In the genomic region with DNA sequence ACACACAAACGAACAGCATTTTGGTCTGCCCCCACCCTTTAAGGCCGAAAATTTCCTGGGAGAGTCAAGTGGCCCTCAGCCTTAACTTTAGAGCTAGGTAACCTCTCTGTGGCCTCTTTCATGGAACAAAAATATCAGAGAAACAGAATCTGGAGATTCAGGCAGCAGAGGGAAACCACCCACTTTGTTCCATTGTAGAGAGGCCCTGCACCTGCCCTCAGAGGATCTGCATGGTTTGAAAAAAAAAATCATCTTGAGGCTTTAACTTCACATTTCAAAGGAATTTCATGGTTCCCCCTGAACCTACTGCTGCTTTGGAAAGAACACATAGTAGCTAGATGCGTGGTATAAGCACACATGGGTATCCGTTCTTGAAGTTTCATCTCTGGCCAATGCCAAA, we compare ENCODE assay signal across 22 mouse cellular contexts. TPM values are rescaled to one million over a fixed set of nuclear protein-coding genes. Genes with fewer than 3 reads are reported as not detected.
DNase-seq lines count a peak whose midpoint lies in the region; ATAC-seq and TF ChIP-seq lines count a peak whose summit lies in the region.
"Had no signal": no experiment of that assay in that cellular context is flagged by ENCODE, and none has a peak within 500 bp of the region (broad histone marks: within the 10 kb centered on the region; RNA-seq: fewer than 3 reads in every experiment).

No protein-coding gene starts in this region.

- dilution Hi-C loops in CH12.LX (cut with MboI; ENCODE audit: extremely low pct_ligation_motif_present, extremely low pct_unique_long_range_greater_than_20kb, low sequenced_read_pairs): no loop called here

- in situ Hi-C loops in CH12.LX (cut with MboI; ENCODE audit: low pct_ligation_motif_present, low pct_unique_long_range_greater_than_20kb, low sequenced_read_pairs): no loop called here

- no peaks in the 10 kb centered on the region for H3K9me3 ChIP-seq in stomach, embryonic 15.5 days
- H3K9me3 ChIP-seq in stomach, postnatal 0 days (ENCODE audit: control insufficient read depth, low read length): no peaks in the 10 kb centered on the region
- H3K9me3 ChIP-seq in CH12.LX (replicated peaks; ENCODE audit: low read length) (peaks cover 22% of the 10 kb centered on the region), MEL (replicated peaks; ENCODE audit: insufficient read depth, low read length) (no peaks in the 10 kb centered on the region)
- no peaks in the 10 kb centered on the region for H3K9me3 ChIP-seq in intestine, postnatal 0 days (ENCODE audit: control insufficient read depth)
- H3K9me3 ChIP-seq: G1E had no signal

- no peak for TF ChIP-seq EP300 in stomach, postnatal 0 days (optimal IDR thresholded peaks at IDR 0.05)
- peak; percentile 43 for TF ChIP-seq EP300 in CH12.LX (IDR thresholded peaks at IDR 0.05; ENCODE audit: low read length)
- TF ChIP-seq EP300 in MEL (IDR thresholded peaks at IDR 0.05; ENCODE audit: low read depth in 1 of 2, low read length in 2 of 2): no peak

- DNase-seq in stomach, postnatal 0 days (ENCODE audit: low spot score): no peak
- DNase-seq in CH12.LX (ENCODE audit: extremely low read depth) (peak; percentile 51), MEL (ENCODE audit: low read depth, low spot score) (no peak)
- no peak for DNase-seq in layer of hippocampus, adult 11-12 months (ENCODE audit: low spot score)
- DNase-seq: adrenal gland, adult 2 months; adrenal gland, adult 8-10 months; adrenal gland, postnatal 10 days; adrenal gland, postnatal 14 days; adrenal gland, postnatal 25 days; adrenal gland, postnatal 36 days; B cell, adult 2 months; cerebellum, adult 11 months; cerebellum, adult 11-12 months; cerebellum, adult 18-20 months; cerebellum, adult 2 months; cerebellum, adult 8-10 months had no signal

- H3K4me1 ChIP-seq in stomach, embryonic 15.5 days: peaks cover 18% of the 10 kb centered on the region
- H3K4me1 ChIP-seq in stomach, postnatal 0 days (replicated peaks; ENCODE audit: control insufficient read depth, insufficient read depth): peaks cover 4% of the 10 kb centered on the region; the same call in 1 of the 2 replicates
- H3K4me1 ChIP-seq in CH12.LX (ENCODE audit: control insufficient read depth in 1 of 2, insufficient read depth in 2 of 2) (peaks cover 0 to 22% of the 10 kb centered on the region in 2 experiments; a peak in 2 of 4 replicates), MEL (ENCODE audit: control insufficient read depth in 1 of 2, insufficient read depth in 2 of 2, low read length in 2 of 2) (peaks cover 14 to 23% of the 10 kb centered on the region in 2 experiments)
- H3K4me1 ChIP-seq in intestine, postnatal 0 days (replicated peaks; ENCODE audit: control insufficient read depth, insufficient read depth, low read length): peaks cover 3% of the 10 kb centered on the region; the same call in 1 of the 2 replicates

- TF ChIP-seq CTCF in stomach, postnatal 0 days (IDR thresholded peaks at IDR 0.05; ENCODE audit: low read depth): no peak
- no peak for TF ChIP-seq CTCF in CH12.LX (conservative IDR thresholded peaks at IDR 0.05 in 1 of 2, IDR thresholded peaks at IDR 0.05 in 1 of 2; ENCODE audit: low read depth in 2 of 2, low read length in 2 of 2)
- no peak for TF ChIP-seq CTCF in MEL (IDR thresholded peaks at IDR 0.05 in 2 of 3, conservative IDR thresholded peaks at IDR 0.05 in 1 of 3; ENCODE audit: control insufficient read depth in 1 of 3, insufficient read depth in 1 of 3, low read depth in 2 of 3, low read length in 3 of 3, poor library complexity in 1 of 3, severe bottlenecking in 1 of 3)
- no peak for TF ChIP-seq CTCF in intestine, postnatal 0 days (IDR thresholded peaks at IDR 0.05; ENCODE audit: low read depth)

- TF ChIP-seq POLR2A in CH12.LX (IDR thresholded peaks at IDR 0.05; ENCODE audit: low read depth, low read length) (no peak), MEL (IDR thresholded peaks at IDR 0.05; ENCODE audit: control insufficient read depth in 1 of 2, insufficient read depth in 1 of 2, low read depth in 1 of 2, low read length in 2 of 2, poor library complexity in 1 of 2) (no peak)

- no peak for ATAC-seq in stomach, embryonic 15.5 days (ENCODE audit: insufficient read depth, low FRiP score, low read depth)
- no peak for ATAC-seq in stomach, postnatal 0 days (ENCODE audit: low FRiP score, low TSS enrichment)
- ATAC-seq in intestine, postnatal 0 days: no peak
- ATAC-seq: activated CD4-positive, CD25-positive, alpha-beta regulatory T cell, adult 4 months; CD4-positive, CD25-positive, alpha-beta regulatory T cell, adult 4 months; Patski had no signal

- H3K79me2 ChIP-seq in CH12.LX (replicated peaks; ENCODE audit: control insufficient read depth, extremely low read depth, insufficient read depth, poor library complexity, severe bottlenecking) (no peaks in the 10 kb centered on the region), MEL (ENCODE audit: control insufficient read depth, insufficient read depth, low read length, poor library complexity) (peaks cover 27% of the 10 kb centered on the region)

- 0 out of 2 replicates have a peak overlapping the region, but pooled peaks have one; percentile 96 for H3K4me2 ChIP-seq in stomach, embryonic 15.5 days
- no peak overlapping the region for H3K4me2 ChIP-seq in stomach, postnatal 0 days (replicated peaks; ENCODE audit: low read depth)
- no peak overlapping the region for H3K4me2 ChIP-seq in CH12.LX (ENCODE audit: insufficient read depth, low read depth, poor library complexity, severe bottlenecking)
- no peak overlapping the region for H3K4me2 ChIP-seq in intestine, postnatal 0 days (replicated peaks; ENCODE audit: low read depth)

- peaks cover 17% of the 10 kb centered on the region; the same call in 1 of the 2 replicates for H3K27me3 ChIP-seq in stomach, embryonic 15.5 days (replicated peaks)
- H3K27me3 ChIP-seq in stomach, postnatal 0 days (ENCODE audit: control insufficient read depth, insufficient read depth, low read length): no peaks in the 10 kb centered on the region
- H3K27me3 ChIP-seq in CH12.LX (replicated peaks) (no peaks in the 10 kb centered on the region), MEL (ENCODE audit: control insufficient read depth in 1 of 2, insufficient read depth in 2 of 2, low read length in 2 of 2) (no peaks in the 10 kb centered on the region)
- H3K27me3 ChIP-seq in intestine, postnatal 0 days (replicated peaks; ENCODE audit: control insufficient read depth, insufficient read depth, low read length): peaks cover 8% of the 10 kb centered on the region; the same call in 1 of the 2 replicates
- H3K27me3 ChIP-seq: Patski had no signal

- TF ChIP-seq RAD21 in CH12.LX (IDR thresholded peaks at IDR 0.05; ENCODE audit: low read depth, low read length) (no peak), MEL (IDR thresholded peaks at IDR 0.05; ENCODE audit: low read depth, low read length) (no peak)

- no peak overlapping the region for H3K9ac ChIP-seq in stomach, embryonic 15.5 days
- H3K9ac ChIP-seq in stomach, postnatal 0 days (ENCODE audit: low read length): no peak overlapping the region
- H3K9ac ChIP-seq in CH12.LX (ENCODE audit: insufficient read depth, low read depth) (no peak overlapping the region), MEL (ENCODE audit: control insufficient read depth, low read depth, low read length, poor library complexity, severe bottlenecking) (peak overlapping the region; percentile 91)
- H3K9ac ChIP-seq in intestine, postnatal 0 days (ENCODE audit: low read depth, low read length): no peak overlapping the region

- no peak overlapping the region for H3K4me3 ChIP-seq in stomach, embryonic 15.5 days (replicated peaks)
- no peak overlapping the region for H3K4me3 ChIP-seq in stomach, postnatal 0 days (ENCODE audit: low read depth, low read length)
- H3K4me3 ChIP-seq in CH12.LX (replicated peaks in 1 of 3; ENCODE audit: low read depth in 2 of 3, low read length in 2 of 3, poor library complexity in 1 of 3) (no peak overlapping the region), MEL (ENCODE audit: control insufficient read depth in 1 of 2, insufficient read depth in 1 of 2, low read depth in 2 of 2, low read length in 2 of 2) (peak overlapping the region in 1 of 2 experiments; percentile 87; a peak in 1 of 4 replicates)
- H3K4me3 ChIP-seq in intestine, postnatal 0 days (ENCODE audit: low read depth, low read length): no peak overlapping the region

- no peaks in the 10 kb centered on the region for H3K36me3 ChIP-seq in stomach, embryonic 15.5 days
- no peaks in the 10 kb centered on the region for H3K36me3 ChIP-seq in stomach, postnatal 0 days (ENCODE audit: control insufficient read depth, insufficient read depth, low read length)
- H3K36me3 ChIP-seq in CH12.LX (replicated peaks in 1 of 2; ENCODE audit: control insufficient read depth in 1 of 2, insufficient read depth in 1 of 2, low read length in 1 of 2): no peaks in the 10 kb centered on the region
- peaks cover 8 to 16% of the 10 kb centered on the region in 2 experiments for H3K36me3 ChIP-seq in MEL (ENCODE audit: control insufficient read depth in 1 of 2, insufficient read depth in 2 of 2, low read length in 2 of 2)
- no peaks in the 10 kb centered on the region for H3K36me3 ChIP-seq in intestine, postnatal 0 days (ENCODE audit: control insufficient read depth, insufficient read depth)
- H3K36me3 ChIP-seq: G1E had no signal

- H3K27ac ChIP-seq in stomach, embryonic 15.5 days: no peak overlapping the region
- no peak overlapping the region for H3K27ac ChIP-seq in stomach, postnatal 0 days (replicated peaks)
- H3K27ac ChIP-seq in CH12.LX (ENCODE audit: insufficient read depth, low read depth): no peak overlapping the region
- H3K27ac ChIP-seq in MEL (ENCODE audit: control insufficient read depth, low read depth, low read length): peak overlapping the region; percentile 72; the same call in 1 of the 2 replicates
- H3K27ac ChIP-seq in intestine, postnatal 0 days (ENCODE audit: low read depth, low read length): no peak overlapping the region

- 87% methylated on average over 4 of the region's 4 CpGs for WGBS in stomach, embryonic 15.5 days
- 85% methylated on average over 4 of the region's 4 CpGs for WGBS in stomach, postnatal 0 days
- 87% methylated on average over 4 of the region's 4 CpGs for WGBS in intestine, postnatal 0 days

TF ChIP-seq in CH12.LX, 34 proteins besides CTCF, POLR2A, EP300 and RAD21 (continues in another document):
- TF ChIP-seq MEF2A (IDR thresholded peaks at IDR 0.05; ENCODE audit: borderline replicate concordance, low read depth, low read length): peak; percentile 9; the same call in 1 of the 2 replicates

TF ChIP-seq in MEL, 35 proteins besides CTCF, POLR2A, EP300 and RAD21 (continues in another document):
- TF ChIP-seq MYC (IDR thresholded peaks at IDR 0.05; ENCODE audit: low read depth, low read length): 0 out of 2 replicates have a peak, but pooled peaks have one; percentile 13

RNA-seq across cellular contexts. Expression of gene Stc2, which starts 2.3 kb away (rescaled TPM):
- 6.2 and 7.9 TPM in 2 replicates for polyA plus RNA-seq in stomach, embryonic 15.5 days (2015; fragmentation: Nextera tagmentation; extraction: Ambion mirVana)
- polyA plus RNA-seq in stomach, postnatal 0 days (2015; fragmentation: Nextera tagmentation; extraction: Ambion mirVana): 4.3 and 4.5 TPM in 2 replicates
- total RNA-seq in CH12.LX (2012; rRNA removed) (not detected in 2 replicates), CH12.LX (2014; rRNA removed) (not detected in 2 replicates), MEL (2012; rRNA removed) (20.3 and 41.1 TPM in 2 replicates)
- polyA plus RNA-seq in CH12.LX (2012; ENCODE audit: insufficient read length, low read depth) (not detected in 2 replicates), MEL (2012; ENCODE audit: insufficient read depth in 1 of 2, insufficient read length in 2 of 2, low read depth in 1 of 2, low replicate concordance in 2 of 2, missing spikeins in 1 of 2) (10 to 100 TPM in 1 of 2 experiments, not detected in 1; 32.5 TPM)
- polyA plus RNA-seq in intestine, postnatal 0 days (2015; fragmentation: Nextera tagmentation; extraction: Ambion mirVana): 8.8 and 9.4 TPM in 2 replicates
- polyA plus RNA-seq: G1E had no signal
